Mouse (Mus musculus): ENCODE measurements at regions not wholly inside any gene's neighbourhood (a gene's known extent, or its start where the extent isn't known, plus 50 kb on each side); places are given as distances from the start of the nearest gene placed in this dataset.

GRCm38 (mm10) chr2:173339211-173339610 lies 62.9 kb upstream of the Pmepa1 start:
- H3K36me3 ChIP-seq (ENCODE audit: control insufficient read depth in 1 of 2, insufficient read depth in 2 of 2, low read length in 2 of 2), result no peaks in the 10 kb centered on the region
- H3K79me2 ChIP-seq (ENCODE audit: control insufficient read depth, insufficient read depth, low read length, poor library complexity), result no peaks in the 10 kb centered on the region
- H3K4me3 ChIP-seq (ENCODE audit: control insufficient read depth in 1 of 2, insufficient read depth in 1 of 2, low read depth in 2 of 2, low read length in 2 of 2), result no peak overlapping the region
- H3K27me3 ChIP-seq (ENCODE audit: control insufficient read depth in 1 of 2, insufficient read depth in 2 of 2, low read length in 2 of 2), result no peaks in the 10 kb centered on the region
- H3K27ac ChIP-seq (ENCODE audit: control insufficient read depth, low read depth, low read length), result no peak overlapping the region
- no peaks in the 10 kb centered on the region for H3K9me3 ChIP-seq (replicated peaks; ENCODE audit: insufficient read depth, low read length)
- no peak overlapping the region for H3K9ac ChIP-seq (ENCODE audit: control insufficient read depth, low read depth, low read length, poor library complexity, severe bottlenecking)
- TF ChIP-seq NRF1 (IDR thresholded peaks at IDR 0.05; ENCODE audit: insufficient read depth, low read depth, low read length, poor library complexity, severe bottlenecking) (no peak), POLR2AphosphoS2 (IDR thresholded peaks at IDR 0.05; ENCODE audit: low read length) (no peak), POLR2A (IDR thresholded peaks at IDR 0.05; ENCODE audit: control insufficient read depth in 1 of 2, insufficient read depth in 1 of 2, low read depth in 1 of 2, low read length in 2 of 2, poor library complexity in 1 of 2) (no peak), SMC3 (IDR thresholded peaks at IDR 0.05; ENCODE audit: low read depth, low read length) (no peak), MAZ (IDR thresholded peaks at IDR 0.05; ENCODE audit: low read depth, low read length) (no peak), MXI1 (IDR thresholded peaks at IDR 0.05; ENCODE audit: low read depth, low read length) (no peak), CHD2 (IDR thresholded peaks at IDR 0.05; ENCODE audit: low read length) (no peak), MAX (IDR thresholded peaks at IDR 0.05; ENCODE audit: low read length) (no peak)
- no peaks in the 10 kb centered on the region for H3K4me1 ChIP-seq (ENCODE audit: control insufficient read depth in 1 of 2, insufficient read depth in 2 of 2, low read length in 2 of 2)
- DNase-seq (ENCODE audit: low read depth, low spot score), result no peak

- no peak overlapping the region for H3K27ac ChIP-seq (ENCODE audit: control insufficient read depth, low read depth, low read length)
- TF ChIP-seq MYC (IDR thresholded peaks at IDR 0.05; ENCODE audit: low read depth, low read length) (no peak), CHD1 (IDR thresholded peaks at IDR 0.05; ENCODE audit: low read depth, low read length) (no peak), ETS1 (IDR thresholded peaks at IDR 0.05; ENCODE audit: low read depth, low read length) (no peak), GABPA (IDR thresholded peaks at IDR 0.05; ENCODE audit: low read depth, low read length) (no peak), POLR2A (IDR thresholded peaks at IDR 0.05; ENCODE audit: control insufficient read depth in 1 of 2, insufficient read depth in 1 of 2, low read depth in 1 of 2, low read length in 2 of 2, poor library complexity in 1 of 2) (no peak), MAFK (IDR thresholded peaks at IDR 0.05; ENCODE audit: borderline replicate concordance, low read depth, low read length) (no peak), POLR2AphosphoS2 (IDR thresholded peaks at IDR 0.05; ENCODE audit: low read length) (no peak), CTCF (IDR thresholded peaks at IDR 0.05 in 2 of 3, conservative IDR thresholded peaks at IDR 0.05 in 1 of 3; ENCODE audit: control insufficient read depth in 1 of 3, insufficient read depth in 1 of 3, low read depth in 2 of 3, low read length in 3 of 3, poor library complexity in 1 of 3, severe bottlenecking in 1 of 3) (no peak), MEF2A (IDR thresholded peaks at IDR 0.05; ENCODE audit: extremely low read depth, insufficient replicate concordance, low read depth, low read length, poor library complexity, severe bottlenecking) (no peak), MXI1 (IDR thresholded peaks at IDR 0.05; ENCODE audit: low read depth, low read length) (no peak), BHLHE40 (IDR thresholded peaks at IDR 0.05; ENCODE audit: borderline replicate concordance, low read depth, low read length) (no peak), NELFE (IDR thresholded peaks at IDR 0.05; ENCODE audit: low read depth, low read length) (no peak), RAD21 (IDR thresholded peaks at IDR 0.05; ENCODE audit: low read depth, low read length) (no peak), SMC3 (IDR thresholded peaks at IDR 0.05; ENCODE audit: low read depth, low read length) (no peak), RCOR1 (IDR thresholded peaks at IDR 0.05; ENCODE audit: low read depth, low read length) (no peak), POLR2AphosphoS5 (IDR thresholded peaks at IDR 0.05; ENCODE audit: borderline replicate concordance, low read depth, low read length) (no peak), E2F4 (IDR thresholded peaks at IDR 0.05; ENCODE audit: borderline replicate concordance, low read depth, low read length) (no peak), USF1 (IDR thresholded peaks at IDR 0.05; ENCODE audit: low read depth, low read length) (no peak), ZMIZ1 (IDR thresholded peaks at IDR 0.05; ENCODE audit: low read depth, low read length) (no peak), MAX (IDR thresholded peaks at IDR 0.05; ENCODE audit: low read length) (no peak)
- no peaks in the 10 kb centered on the region for H3K27me3 ChIP-seq (ENCODE audit: control insufficient read depth in 1 of 2, insufficient read depth in 2 of 2, low read length in 2 of 2)
- DNase-seq (ENCODE audit: low read depth, low spot score), result no peak
- H3K4me3 ChIP-seq (ENCODE audit: control insufficient read depth in 1 of 2, insufficient read depth in 1 of 2, low read depth in 2 of 2, low read length in 2 of 2), result no peak overlapping the region
- H3K4me1 ChIP-seq (ENCODE audit: control insufficient read depth in 1 of 2, insufficient read depth in 2 of 2, low read length in 2 of 2), result no peaks in the 10 kb centered on the region
- no peaks in the 10 kb centered on the region for H3K36me3 ChIP-seq (ENCODE audit: control insufficient read depth in 1 of 2, insufficient read depth in 2 of 2, low read length in 2 of 2)
- no peaks in the 10 kb centered on the region for H3K9me3 ChIP-seq (replicated peaks; ENCODE audit: insufficient read depth, low read length)
- H3K9ac ChIP-seq (ENCODE audit: control insufficient read depth, low read depth, low read length, poor library complexity, severe bottlenecking), result no peak overlapping the region
- H3K79me2 ChIP-seq (ENCODE audit: control insufficient read depth, insufficient read depth, low read length, poor library complexity), result no peaks in the 10 kb centered on the region
Measured at GRCm38 (mm10) chr2:173340044-173340601, 63.8 kb upstream of the Pmepa1 start.
